Mouse (Mus musculus) megakaryocyte, embryonic 14.5 days (primary cell): ENCODE data around the gene Hk1.

Experiments
- FLI1 ChIP-seq: IDR thresholded peaks from 2 replicates; pipeline ENCODE4 v1.6.1; 2012; ENCODE audit warnings: low read length, inconsistent platforms, mixed read lengths
- GATA1 ChIP-seq: IDR thresholded peaks from 3 replicates; pipeline ENCODE4 v1.6.1; 2012; ENCODE audit warnings: mixed read lengths, low read length, inconsistent platforms, borderline replicate concordance

DNA sequence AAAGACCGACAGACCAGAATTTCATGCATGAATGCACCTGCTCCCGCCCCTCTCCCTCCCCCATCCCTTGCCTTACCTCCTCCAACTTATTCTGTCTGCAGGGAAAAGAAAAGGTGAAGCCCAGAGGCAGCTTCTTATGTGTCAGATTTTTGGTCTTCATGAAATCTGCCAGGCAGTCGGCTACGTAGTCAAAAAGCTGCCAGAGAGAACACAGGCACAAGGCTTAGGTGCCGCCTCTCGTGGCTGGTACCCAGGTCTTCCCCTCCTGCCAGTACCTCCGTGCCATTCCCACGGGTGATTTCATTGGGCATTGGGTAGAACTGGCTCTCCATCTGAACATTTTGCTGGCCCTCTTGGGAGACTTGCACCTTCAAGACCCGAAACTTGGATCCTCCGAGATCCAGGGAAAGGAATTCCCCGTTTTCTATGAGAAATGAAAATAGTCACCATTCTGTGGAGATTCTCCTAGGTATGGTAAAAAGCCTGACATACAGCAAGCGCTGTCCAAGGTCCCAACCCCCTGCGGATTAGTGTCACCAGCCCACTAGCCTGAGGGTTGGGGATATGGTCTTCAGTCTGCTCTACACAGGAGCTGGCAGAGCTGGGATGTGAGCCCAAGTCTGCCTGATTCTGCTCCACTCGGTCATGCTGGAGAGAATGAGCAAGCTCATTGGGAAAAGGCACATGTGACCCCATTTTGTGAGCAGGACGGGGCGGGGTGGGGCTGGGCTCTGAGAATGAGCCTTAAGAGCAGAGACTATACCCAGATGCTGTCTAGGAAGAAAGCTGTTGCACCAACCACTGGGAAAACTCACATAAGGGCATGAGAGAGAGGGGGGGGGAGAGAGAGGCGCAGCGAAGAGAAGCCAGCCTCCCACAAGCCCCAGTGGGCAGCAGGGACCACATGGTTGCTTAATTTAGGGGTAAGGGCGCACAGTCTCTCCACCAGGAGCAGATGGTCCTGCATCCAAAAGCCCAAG, 32.0 kb upstream of the Hk1 start:
- TF ChIP-seq FLI1, result no peak
- TF ChIP-seq GATA1, result no peak
